Mouse (Mus musculus) hindbrain, embryonic 14.5 days (tissue): ENCODE measurements at regions not wholly inside any gene's neighbourhood (a gene's known extent, or its start where the extent isn't known, plus 50 kb on each side); places are given as distances from the start of the nearest gene placed in this dataset.

Experiments used
- ATAC-seq: fragments of 200-750 bp; cut with Nextera tagmentation; 2 replicates; pipeline ENCODE4 v1.8.0; 2017; ENCODE audit warnings: moderate number of reproducible peaks, mild to moderate bottlenecking, moderate TSS enrichment, moderate library complexity; ENCODE audit not compliant: low FRiP score
- DNase-seq: peaks from one replicate; pipeline ENCODE4 v3.0.0-alpha.2; 2015; ENCODE audit warnings: low spot score
- H3K27ac ChIP-seq: fragments of 300-500 bp; sonication (generic); 2 replicates; pipeline ENCODE4 v1.5.1; 2014; ENCODE audit warnings: mild to moderate bottlenecking, moderate library complexity
- H3K27me3 ChIP-seq: fragments of 300-500 bp; sonication (generic); 2 replicates; pipeline ENCODE4 v1.6.1; 2014; ENCODE audit warnings: mild to moderate bottlenecking, low read length, mixed read lengths; ENCODE audit not compliant: control insufficient read depth, insufficient read depth
- H3K36me3 ChIP-seq: fragments of 300-500 bp; sonication (generic); replicated peaks from 2 replicates; pipeline ENCODE4 v1.6.1; 2014; ENCODE audit not compliant: control insufficient read depth, insufficient read depth
- H3K4me1 ChIP-seq: fragments of 300-500 bp; sonication (generic); replicated peaks from 2 replicates; pipeline ENCODE4 v1.6.1; 2014; ENCODE audit warnings: antibody characterized with exemption, low read length, mixed read lengths; ENCODE audit not compliant: control insufficient read depth, insufficient read depth
- H3K4me2 ChIP-seq: fragments of 300-500 bp; sonication (generic); replicated peaks from 2 replicates; pipeline ENCODE4 v1.6.1; 2014; ENCODE audit warnings: mild to moderate bottlenecking, moderate library complexity
- H3K4me3 ChIP-seq: fragments of 300-500 bp; sonication (generic); replicated peaks from 2 replicates; pipeline ENCODE4 v1.5.1; 2014; ENCODE audit warnings: mild to moderate bottlenecking, low read length
- H3K9ac ChIP-seq: fragments of 300-500 bp; sonication (generic); 2 replicates; pipeline ENCODE4 v1.6.1; 2014
- H3K9me3 ChIP-seq: fragments of 300-500 bp; sonication (generic); 2 replicates; pipeline ENCODE4 v1.6.1; 2016; ENCODE audit warnings: low read length; ENCODE audit not compliant: control insufficient read depth
- WGBS: fragments of 180-500 bp; shearing (Covaris S2); extraction: QIAGEN DNeasy Blood & Tissue Kit; methylation state at CpG from one replicate; pipeline ENCODE4 v1.1.7; 2014; 5-methylcytosine and 5-hydroxymethylcytosine counted together

GRCm38 (mm10) chr5:102311570-102311969 lies 169.6 kb upstream of the Arhgap24 start:
- no peak overlapping the region for H3K4me3 ChIP-seq
- no peaks in the 10 kb centered on the region for H3K27me3 ChIP-seq
- no peak overlapping the region for H3K9ac ChIP-seq
- ATAC-seq (no peak), DNase-seq (no peak)
- H3K27ac ChIP-seq, result no peak overlapping the region
- no peaks in the 10 kb centered on the region for H3K36me3 ChIP-seq
- no peaks in the 10 kb centered on the region for H3K4me1 ChIP-seq
- no peaks in the 10 kb centered on the region for H3K9me3 ChIP-seq
- H3K4me2 ChIP-seq, result no peak overlapping the region

DNA sequence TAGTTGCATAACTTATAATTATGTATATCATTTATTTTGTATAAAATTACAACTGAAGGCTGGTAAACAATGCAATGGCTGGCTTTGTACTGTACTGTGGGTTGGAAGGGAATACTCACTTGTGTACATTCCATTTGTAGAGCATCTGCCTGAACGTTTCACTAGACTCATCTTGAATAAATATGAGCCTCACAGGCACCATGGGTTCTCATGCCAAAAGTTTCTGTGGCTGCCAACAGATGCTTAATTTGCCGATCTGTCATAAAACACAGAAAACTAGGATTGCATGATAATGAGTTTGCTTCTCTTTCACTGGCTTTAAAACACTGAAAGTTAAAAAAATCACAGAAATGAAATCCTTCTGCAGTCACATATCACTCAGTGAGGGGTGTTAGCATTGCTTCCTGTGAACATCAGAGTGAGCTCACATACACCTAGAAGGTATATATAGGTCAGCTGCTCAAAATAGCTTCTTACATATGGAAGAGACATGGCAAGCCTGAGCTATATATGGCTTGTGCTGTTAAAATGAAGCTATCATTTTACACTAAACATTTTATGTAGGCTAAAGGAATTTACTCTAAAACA lies 152.9 kb upstream of the Arhgap24 start:
- no peak overlapping the region for H3K4me2 ChIP-seq
- H3K4me1 ChIP-seq, result no peaks in the 10 kb centered on the region
- no peak overlapping the region for H3K4me3 ChIP-seq
- H3K36me3 ChIP-seq, result no peaks in the 10 kb centered on the region
- no peaks in the 10 kb centered on the region for H3K9me3 ChIP-seq
- H3K9ac ChIP-seq, result no peak overlapping the region
- no peak for ATAC-seq
- no peaks in the 10 kb centered on the region for H3K27me3 ChIP-seq
- WGBS, result 47% methylated on average over 2 of the region's 2 CpGs
- H3K27ac ChIP-seq, result no peak overlapping the region
- no peak for DNase-seq

DNA sequence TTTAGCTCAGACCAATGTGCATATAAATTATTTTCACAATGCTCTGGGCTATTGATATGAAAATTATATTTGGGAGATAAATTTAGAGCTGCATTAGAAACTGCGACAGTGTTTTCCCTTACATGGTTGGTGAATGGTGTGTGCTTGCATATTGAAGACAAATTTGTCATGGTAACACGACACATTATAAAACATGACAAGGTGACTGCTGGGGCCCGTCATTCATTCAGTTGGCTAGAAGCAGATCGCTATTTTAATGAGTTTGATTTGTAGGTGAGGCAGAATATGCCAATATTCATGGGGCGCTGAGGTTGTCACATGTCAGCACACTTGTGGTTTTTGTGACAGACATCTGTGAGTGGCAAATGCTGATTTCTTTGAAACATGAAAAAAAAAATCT lies 147.3 kb upstream of the Arhgap24 start:
- Histone ChIP-seq H3K27me3 (no peaks in the 10 kb centered on the region), H3K9ac (no peak overlapping the region), H3K9me3 (no peaks in the 10 kb centered on the region), H3K36me3 (no peaks in the 10 kb centered on the region), H3K4me2 (no peak overlapping the region), H3K4me3 (no peak overlapping the region), H3K4me1 (0 out of 2 replicates have a peak, but pooled peaks cover 4% of the 10 kb centered on the region), H3K27ac (peak overlapping the region; percentile 62; the same call in 1 of the 2 replicates)
- ATAC-seq, result no peak
- DNase-seq, result no peak
- 39% methylated on average over 5 of the region's 5 CpGs for WGBS

DNA sequence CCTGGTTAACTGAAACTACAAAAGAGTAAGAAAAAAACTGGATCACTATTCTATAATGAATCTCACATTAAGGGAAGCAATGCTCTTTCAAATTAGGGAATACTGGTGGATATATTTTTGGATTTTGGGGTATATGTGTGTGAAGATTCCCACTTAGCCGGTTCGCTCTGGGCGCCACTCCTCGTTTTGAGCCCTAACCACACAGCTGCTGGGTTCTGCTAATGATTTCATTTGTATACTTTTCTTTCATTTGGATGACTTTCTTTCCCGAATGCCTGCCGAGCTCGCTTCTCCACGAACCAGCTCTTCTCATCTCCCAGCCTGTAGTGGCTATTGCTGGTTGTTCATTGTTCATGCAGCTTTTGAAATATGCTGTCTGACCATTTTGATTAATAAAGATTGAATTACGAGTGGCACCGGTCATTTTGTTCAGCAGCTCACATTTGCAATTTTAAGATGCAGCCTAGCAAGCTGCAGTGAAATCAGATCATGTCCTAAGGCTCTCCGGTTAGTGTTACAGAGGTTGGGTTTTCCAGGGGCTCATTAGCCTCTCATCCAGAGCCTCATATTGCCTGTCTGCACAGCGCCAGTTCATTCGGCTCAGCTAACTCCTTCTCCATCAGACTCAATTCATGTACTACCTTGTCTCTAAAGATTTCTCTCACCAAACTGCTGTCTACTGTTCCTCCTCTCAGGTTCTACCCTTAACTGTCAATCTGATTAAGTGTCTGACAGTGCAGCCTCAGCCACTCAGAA lies 146.6 kb upstream of the Arhgap24 start:
- H3K4me1 ChIP-seq, result 0 out of 2 replicates have a peak, but pooled peaks cover 4% of the 10 kb centered on the region
- peak overlapping the region; percentile 63 for H3K27ac ChIP-seq
- H3K4me3 ChIP-seq, result no peak overlapping the region
- H3K27me3 ChIP-seq, result no peaks in the 10 kb centered on the region
- H3K9ac ChIP-seq, result peak overlapping the region; percentile 25; the same call in 1 of the 2 replicates
- H3K36me3 ChIP-seq, result no peaks in the 10 kb centered on the region
- WGBS, result 58% methylated on average over 13 of the region's 13 CpGs
- H3K9me3 ChIP-seq, result no peaks in the 10 kb centered on the region
- 0 out of 2 replicates have a peak overlapping the region, but pooled peaks have one; percentile 7 for H3K4me2 ChIP-seq
- DNase-seq (no peak), ATAC-seq (no peak)

DNA sequence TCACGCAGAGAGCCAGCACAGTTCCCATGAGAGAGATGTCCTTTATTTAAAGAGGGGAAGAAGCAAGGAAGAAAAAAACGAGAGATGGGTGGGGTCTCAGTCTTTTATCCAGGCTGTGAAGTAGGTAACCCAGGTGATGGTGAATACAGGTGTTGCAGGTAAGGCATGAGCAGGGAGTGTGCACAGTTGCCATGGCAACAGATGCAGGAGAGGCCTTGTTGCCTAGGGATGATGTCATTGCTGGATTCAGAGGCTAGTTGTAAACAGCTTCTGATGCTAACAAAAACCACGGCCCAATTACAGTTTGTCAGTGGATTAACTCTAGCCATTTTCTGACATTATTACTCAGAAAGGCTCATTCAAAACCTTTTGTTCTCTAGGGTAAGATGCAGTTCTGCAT lies 114.7 kb upstream of the Arhgap24 start:
- DNase-seq (no peak), ATAC-seq (no peak)
- H3K4me2 ChIP-seq, result no peak overlapping the region
- H3K27ac ChIP-seq, result no peak overlapping the region
- no peaks in the 10 kb centered on the region for H3K36me3 ChIP-seq
- H3K9ac ChIP-seq, result no peak overlapping the region
- no peaks in the 10 kb centered on the region for H3K27me3 ChIP-seq
- H3K9me3 ChIP-seq, result no peaks in the 10 kb centered on the region
- no peak overlapping the region for H3K4me3 ChIP-seq
- 73% methylated on average over 3 of the region's 3 CpGs for WGBS
- no peaks in the 10 kb centered on the region for H3K4me1 ChIP-seq

GRCm38 (mm10) chr5:102373309-102373971 lies 107.8 kb upstream of the Arhgap24 start:
- Histone ChIP-seq H3K9ac (no peak overlapping the region), H3K27ac (no peak overlapping the region), H3K36me3 (no peaks in the 10 kb centered on the region), H3K27me3 (no peaks in the 10 kb centered on the region), H3K4me1 (no peaks in the 10 kb centered on the region), H3K4me2 (no peak overlapping the region), H3K9me3 (no peaks in the 10 kb centered on the region), H3K4me3 (no peak overlapping the region)
- DNase-seq (peak; percentile 70), ATAC-seq (peak; percentile 89)
- WGBS, result 75% methylated on average over 6 of the region's 6 CpGs

DNA sequence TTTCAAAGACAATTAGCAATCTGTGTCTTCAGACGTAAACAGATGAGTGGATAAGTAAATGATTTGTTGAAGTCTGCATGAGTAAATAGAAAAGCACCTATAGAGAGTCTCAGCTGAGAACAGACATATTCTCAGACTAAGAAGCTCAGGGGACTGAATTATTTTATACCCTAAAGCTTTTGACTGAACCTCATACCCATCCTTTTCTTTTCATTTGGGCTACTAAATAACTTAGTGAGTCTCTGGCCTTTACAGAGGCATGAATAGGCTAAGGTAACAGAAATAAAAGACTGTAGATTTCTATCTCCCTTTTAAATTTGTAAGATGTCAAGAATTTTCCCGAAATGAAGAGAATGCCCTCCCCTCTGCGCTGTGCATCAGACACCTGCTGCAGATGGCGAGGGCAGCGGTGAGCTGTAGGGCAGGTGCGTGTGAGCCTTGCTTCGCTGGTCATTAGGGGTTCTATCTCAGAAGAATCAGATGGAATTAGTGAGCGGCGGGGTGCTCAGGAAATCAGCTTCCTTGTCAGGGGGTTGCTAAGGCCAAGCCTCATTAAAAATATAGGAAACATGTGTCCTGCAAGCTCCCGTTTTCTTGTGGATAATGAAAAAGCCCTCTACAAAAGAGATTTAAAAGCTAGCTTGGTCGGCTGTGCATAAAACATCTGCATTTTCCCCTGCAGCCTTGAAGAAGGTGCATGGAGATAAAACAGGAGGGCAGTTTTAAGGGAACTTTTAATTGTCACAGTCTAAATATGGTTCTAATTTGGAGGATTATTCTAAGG lies 107.0 kb upstream of the Arhgap24 start:
- H3K9me3 ChIP-seq, result no peaks in the 10 kb centered on the region
- 62% methylated on average over 11 of the region's 11 CpGs for WGBS
- no peak overlapping the region; the same call in 1 of the 2 replicates for H3K27ac ChIP-seq
- H3K4me3 ChIP-seq, result no peak overlapping the region
- H3K4me2 ChIP-seq, result no peak overlapping the region
- H3K4me1 ChIP-seq, result no peaks in the 10 kb centered on the region
- DNase-seq (no peak), ATAC-seq (peak; percentile 24; the same call in 1 of the 2 replicates)
- H3K9ac ChIP-seq, result no peak overlapping the region
- no peaks in the 10 kb centered on the region for H3K27me3 ChIP-seq
- no peaks in the 10 kb centered on the region for H3K36me3 ChIP-seq

DNA sequence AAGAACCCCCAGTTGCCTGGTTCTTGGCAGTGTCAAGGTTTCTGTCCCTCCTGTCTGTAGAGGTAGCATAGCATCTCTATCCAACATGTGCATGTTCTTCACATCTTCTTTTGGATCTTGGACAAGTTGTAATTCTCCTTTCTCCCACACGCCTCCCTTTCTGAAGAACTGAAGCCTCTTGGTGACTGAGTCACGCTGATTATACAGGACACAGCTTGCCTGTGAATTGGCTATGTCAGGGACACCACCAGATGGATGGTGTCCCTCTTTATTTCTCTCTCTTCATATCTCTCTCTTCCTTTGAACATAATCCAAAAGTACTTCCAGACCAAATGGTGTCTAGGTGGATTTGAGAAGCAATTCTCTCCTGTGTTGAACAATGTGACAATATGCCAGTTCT lies 105.9 kb upstream of the Arhgap24 start:
- WGBS, result 88% methylated on average over 2 of the region's 2 CpGs
- no peak overlapping the region for H3K4me2 ChIP-seq
- no peak overlapping the region for H3K9ac ChIP-seq
- H3K4me1 ChIP-seq, result no peaks in the 10 kb centered on the region
- H3K4me3 ChIP-seq, result no peak overlapping the region
- H3K27ac ChIP-seq, result no peak overlapping the region
- no peak for DNase-seq
- H3K9me3 ChIP-seq, result no peaks in the 10 kb centered on the region
- H3K36me3 ChIP-seq, result no peaks in the 10 kb centered on the region
- ATAC-seq, result no peak
- no peaks in the 10 kb centered on the region for H3K27me3 ChIP-seq

GRCm38 (mm10) chr5:102393941-102394340 lies 87.2 kb upstream of the Arhgap24 start:
- 85% methylated on average over 3 of the region's 3 CpGs for WGBS
- Histone ChIP-seq H3K4me3 (no peak overlapping the region), H3K9ac (no peak overlapping the region), H3K27ac (no peak overlapping the region), H3K36me3 (no peaks in the 10 kb centered on the region), H3K4me2 (no peak overlapping the region), H3K9me3 (no peaks in the 10 kb centered on the region), H3K4me1 (no peaks in the 10 kb centered on the region), H3K27me3 (no peaks in the 10 kb centered on the region)
- no peak for DNase-seq
- no peak for ATAC-seq
